Mouse (Mus musculus) MEL (cell line): ENCODE measurements around the gene Adgrl4. TPM values are rescaled to one million over a fixed set of nuclear protein-coding genes. Genes with fewer than 3 reads are reported as not detected.

Experiments
- DNase-seq: peaks from one replicate; pipeline ENCODE4 v3.0.0; 2011; ENCODE audit warnings: low read depth, low spot score
- H3K27ac ChIP-seq: 2 replicates; pipeline ENCODE4 v1.5.1; 2012; ENCODE audit warnings: low read depth, mild to moderate bottlenecking, control low read depth, low read length, moderate library complexity; ENCODE audit not compliant: control insufficient read depth
- H3K27me3 ChIP-seq, 2 experiments: fragments of 150-350 bp in 1 of 2; sonication (generic) in 1 of 2; 2 replicates each; pipeline ENCODE4 v1.6.1; 2012; ENCODE audit warnings: low read length in 2 of 2, mild to moderate bottlenecking in 2 of 2, improper control_type of control experiment in 1 of 2, moderate library complexity in 1 of 2; ENCODE audit not compliant: insufficient read depth in 2 of 2, control insufficient read depth in 1 of 2
- H3K36me3 ChIP-seq, 2 experiments: 2 replicates each; pipeline ENCODE4 v1.6.1; 2012 to 2014; ENCODE audit warnings: low read length in 2 of 2, improper control_type of control experiment in 1 of 2, inconsistent platforms in 1 of 2, mild to moderate bottlenecking in 1 of 2; ENCODE audit not compliant: insufficient read depth in 2 of 2, control insufficient read depth in 1 of 2
- H3K4me1 ChIP-seq, 2 experiments: fragments of 150-350 bp in 1 of 2; sonication (generic) in 1 of 2; 2 replicates each; pipeline ENCODE4 v1.6.1; 2012; ENCODE audit warnings: low read length in 2 of 2, improper control_type of control experiment in 1 of 2, mild to moderate bottlenecking in 1 of 2; ENCODE audit not compliant: insufficient read depth in 2 of 2, control insufficient read depth in 1 of 2
- H3K4me3 ChIP-seq, 2 experiments: fragments of 150-350 bp in 1 of 2; sonication (generic) in 1 of 2; 2 replicates each; pipeline ENCODE4 v1.5.1; 2012; ENCODE audit warnings: low read depth in 2 of 2, low read length in 2 of 2, mild to moderate bottlenecking in 2 of 2, moderate library complexity in 2 of 2, control low read depth in 1 of 2, improper control_type of control experiment in 1 of 2; ENCODE audit not compliant: control insufficient read depth in 1 of 2, insufficient read depth in 1 of 2
- H3K79me2 ChIP-seq: 2 replicates; pipeline ENCODE4 v1.6.1; 2012; ENCODE audit warnings: mild to moderate bottlenecking, low read length, moderate library complexity; ENCODE audit not compliant: control insufficient read depth, poor library complexity, insufficient read depth
- H3K9ac ChIP-seq: 2 replicates; pipeline ENCODE4 v1.6.1; 2012; ENCODE audit warnings: low read depth, mild to moderate bottlenecking, control low read depth, low read length, moderate library complexity; ENCODE audit not compliant: control insufficient read depth, poor library complexity, severe bottlenecking
- H3K9me3 ChIP-seq: fragments of 150-350 bp; sonication (generic); replicated peaks from 2 replicates; pipeline ENCODE4 v1.6.1; 2012; ENCODE audit warnings: mild to moderate bottlenecking, low read length, improper control_type of control experiment, moderate library complexity; ENCODE audit not compliant: insufficient read depth
- BHLHE40 ChIP-seq: IDR thresholded peaks from 2 replicates; pipeline ENCODE4 v1.6.1; 2012; ENCODE audit warnings: low read depth, mild to moderate bottlenecking, inconsistent platforms, low read length, improper control_type of control experiment, borderline replicate concordance
- CTCF ChIP-seq, 3 experiments: IDR thresholded peaks in 2 of 3; conservative IDR thresholded peaks in 1 of 3; 2 replicates each; pipeline ENCODE4 v1.5.1; 2011 to 2012; ENCODE audit warnings: low read length in 3 of 3, low read depth in 2 of 3, mild to moderate bottlenecking in 2 of 3, improper control_type of control experiment in 1 of 3, inconsistent platforms in 1 of 3, mixed read lengths in 1 of 3, moderate library complexity in 1 of 3; ENCODE audit not compliant: control insufficient read depth in 1 of 3, insufficient read depth in 1 of 3, poor library complexity in 1 of 3, severe bottlenecking in 1 of 3
- E2F4 ChIP-seq: IDR thresholded peaks from 2 replicates; pipeline ENCODE4 v1.6.1; 2011; ENCODE audit warnings: low read depth, low read length, improper control_type of control experiment, borderline replicate concordance
- GABPA ChIP-seq: IDR thresholded peaks from 2 replicates; pipeline ENCODE4 v1.6.1; 2012; ENCODE audit warnings: low read depth, mild to moderate bottlenecking, inconsistent platforms, low read length, improper control_type of control experiment, moderate library complexity
- KAT2A ChIP-seq: conservative IDR thresholded peaks from 2 replicates; pipeline ENCODE4 v1.6.1; 2012; ENCODE audit warnings: low read depth, low read length, improper control_type of control experiment, inconsistent platforms
- MAX ChIP-seq: IDR thresholded peaks from 2 replicates; pipeline ENCODE4 v1.6.1; 2011; ENCODE audit warnings: low read length, improper control_type of control experiment
- MAZ ChIP-seq: IDR thresholded peaks from 2 replicates; pipeline ENCODE4 v1.6.1; 2012; ENCODE audit warnings: low read depth, mild to moderate bottlenecking, inconsistent platforms, low read length, improper control_type of control experiment
- MYB ChIP-seq: IDR thresholded peaks from 2 replicates; pipeline ENCODE4 v1.6.1; 2011; ENCODE audit warnings: mild to moderate bottlenecking, low read depth, low read length, improper control_type of control experiment
- NELFE ChIP-seq: IDR thresholded peaks from 2 replicates; pipeline ENCODE4 v1.6.1; 2011; ENCODE audit warnings: low read depth, low read length, improper control_type of control experiment
- POLR2AphosphoS5 ChIP-seq: IDR thresholded peaks from 2 replicates; pipeline ENCODE4 v1.6.1; 2012; ENCODE audit warnings: low read depth, borderline replicate concordance, mild to moderate bottlenecking, inconsistent platforms, low read length, moderate library complexity, mixed read lengths
- SIN3A ChIP-seq: IDR thresholded peaks from 2 replicates; pipeline ENCODE4 v1.6.1; 2012; ENCODE audit warnings: low read length, improper control_type of control experiment, inconsistent platforms
- SMC3 ChIP-seq: IDR thresholded peaks from 2 replicates; pipeline ENCODE4 v1.6.1; 2011; ENCODE audit warnings: low read depth, low read length, improper control_type of control experiment
- TBP ChIP-seq: IDR thresholded peaks from 2 replicates; pipeline ENCODE4 v1.8.0; 2011; ENCODE audit warnings: low read depth, low read length, improper control_type of control experiment
- USF1 ChIP-seq: IDR thresholded peaks from 2 replicates; pipeline ENCODE4 v1.6.1; 2014; ENCODE audit warnings: low read depth, mild to moderate bottlenecking, inconsistent platforms, low read length, improper control_type of control experiment, moderate library complexity
- ZC3H11A ChIP-seq: IDR thresholded peaks from 2 replicates; pipeline ENCODE4 v1.6.1; 2012; ENCODE audit warnings: low read depth, mild to moderate bottlenecking, inconsistent platforms, low read length, improper control_type of control experiment
- ZMIZ1 ChIP-seq: IDR thresholded peaks from 2 replicates; pipeline ENCODE4 v1.6.1; 2012; ENCODE audit warnings: low read depth, mild to moderate bottlenecking, inconsistent platforms, low read length, improper control_type of control experiment, moderate library complexity
- polyA plus RNA-seq, 2 experiments: library from polyadenylated mRNA; stranded (reverse) in 1 of 2; unstranded in 1 of 2; fragments of >175 nt in 1 of 2; fragments of >200 nt in 1 of 2; gene quantifications; 2 replicates each; pipeline versions ENCODE4 v1.2.1 to v1.2.4; 2012; ENCODE audit warnings: low replicate concordance in 2 of 2, low read depth in 1 of 2; ENCODE audit not compliant: insufficient read length in 2 of 2, insufficient read depth in 1 of 2, missing spikeins in 1 of 2
- total RNA-seq: library from RNA; depleted of rRNA; stranded (reverse); fragments of 300-350 nt; gene quantifications from 2 replicates; pipeline ENCODE4 v1.2.3, GENCODE M21; 2012

The Adgrl4 gene
- total and polyA plus RNA-seq, 3 experiments, result not detected

- no peaks in the 10 kb centered on the region for H3K9me3 ChIP-seq
- no peaks in the 10 kb centered on the region for H3K27me3 ChIP-seq
- no peaks in the 10 kb centered on the region for H3K79me2 ChIP-seq
- no peaks in the 10 kb centered on the region for H3K36me3 ChIP-seq
- no peak overlapping the region for H3K9ac ChIP-seq
- no peak for DNase-seq
- no peak overlapping the region for H3K4me3 ChIP-seq
- no peaks in the 10 kb centered on the region for H3K4me1 ChIP-seq
- TF ChIP-seq MAX (no peak), ZC3H11A (no peak), MAZ (no peak), BHLHE40 (no peak), KAT2A (no peak), CTCF (IDR thresholded peaks at IDR 0.05 in 2 of 3, conservative IDR thresholded peaks at IDR 0.05 in 1 of 3; ENCODE audit: control insufficient read depth in 1 of 3, insufficient read depth in 1 of 3, low read depth in 2 of 3, low read length in 3 of 3, poor library complexity in 1 of 3, severe bottlenecking in 1 of 3) (no peak), GABPA (no peak)
- no peak overlapping the region for H3K27ac ChIP-seq
These were observed 8.2 kb downstream of the Adgrl4 start for GRCm38 (mm10) chr3:151445936-151446335.

GRCm38 (mm10) chr3:151454985-151455701 is 17.5 kb downstream of the Adgrl4 start:
- H3K9ac ChIP-seq, result no peak overlapping the region
- no peaks in the 10 kb centered on the region for H3K9me3 ChIP-seq
- no peak for DNase-seq
- no peaks in the 10 kb centered on the region for H3K4me1 ChIP-seq
- no peaks in the 10 kb centered on the region for H3K27me3 ChIP-seq
- no peak overlapping the region for H3K27ac ChIP-seq
- TF ChIP-seq ZMIZ1, result no peak
- no peak for TF ChIP-seq MYB
- no peak for TF ChIP-seq POLR2AphosphoS5
- no peak for TF ChIP-seq TBP
- no peak for TF ChIP-seq MAZ
- no peak for TF ChIP-seq USF1
- TF ChIP-seq KAT2A, result no peak
- no peaks in the 10 kb centered on the region for H3K36me3 ChIP-seq
- H3K4me3 ChIP-seq, result no peak overlapping the region
- H3K79me2 ChIP-seq, result no peaks in the 10 kb centered on the region

GRCm38 (mm10) chr3:151459430-151460190 is 21.9 kb downstream of the Adgrl4 start:
- Histone ChIP-seq H3K4me3 (no peak overlapping the region), H3K9ac (no peak overlapping the region), H3K36me3 (no peaks in the 10 kb centered on the region), H3K4me1 (no peaks in the 10 kb centered on the region), H3K9me3 (no peaks in the 10 kb centered on the region), H3K79me2 (no peaks in the 10 kb centered on the region), H3K27me3 (no peaks in the 10 kb centered on the region), H3K27ac (no peak overlapping the region)
- DNase-seq, result no peak
- no peak for TF ChIP-seq E2F4
- no peak for TF ChIP-seq SMC3
- no peak for TF ChIP-seq SIN3A
- no peak for TF ChIP-seq NELFE
- no peak for TF ChIP-seq GABPA
- TF ChIP-seq POLR2AphosphoS5, result no peak
- no peak for TF ChIP-seq MAZ
